Mouse (Mus musculus) large intestine, adult 2 months (tissue): ENCODE measurements around the gene Thsd7b. TPM values are rescaled to one million over a fixed set of nuclear protein-coding genes. Genes with fewer than 3 reads are reported as not detected.

Source experiments
- DNase-seq: peaks from one replicate; pipeline ENCODE4 v3.0.0-alpha.2; 2012; ENCODE audit warnings: low read depth, low spot score
- WGBS: fragments of 180-500 bp; shearing (Covaris S2); methylation state at CpG from one replicate; pipeline ENCODE4 v1.1.7; 2018; 5-methylcytosine and 5-hydroxymethylcytosine counted together
- polyA plus RNA-seq: library from polyadenylated mRNA; depleted of rRNA; stranded (reverse); fragments of >200 nt; gene quantifications from 2 replicates; pipeline ENCODE4 v1.2.3, GENCODE M21; 2012

The Thsd7b gene
- polyA plus RNA-seq, 1 experiment = 0.25 TPM

DNA sequence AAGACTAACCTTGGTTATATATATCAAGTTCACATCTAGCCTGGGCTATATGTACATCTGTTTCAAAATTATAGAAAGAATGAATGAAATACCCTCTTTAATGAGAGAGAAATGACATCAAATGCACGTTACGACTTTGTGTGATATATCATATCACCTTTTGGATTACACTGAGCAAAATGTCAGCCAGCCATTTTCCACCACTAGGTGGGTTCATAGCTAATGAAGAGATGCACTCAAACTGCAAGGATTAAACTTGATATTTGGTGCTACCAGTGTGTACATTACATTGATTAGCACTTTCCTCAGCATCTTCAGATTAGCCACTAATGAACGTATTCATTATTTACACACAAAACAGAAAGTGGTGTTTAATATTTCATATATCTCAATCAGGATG lies 228.6 kb downstream of the Thsd7b start:
- 75% methylated on average over 3 of the region's 3 CpGs for WGBS
- DNase-seq = no peak

DNA sequence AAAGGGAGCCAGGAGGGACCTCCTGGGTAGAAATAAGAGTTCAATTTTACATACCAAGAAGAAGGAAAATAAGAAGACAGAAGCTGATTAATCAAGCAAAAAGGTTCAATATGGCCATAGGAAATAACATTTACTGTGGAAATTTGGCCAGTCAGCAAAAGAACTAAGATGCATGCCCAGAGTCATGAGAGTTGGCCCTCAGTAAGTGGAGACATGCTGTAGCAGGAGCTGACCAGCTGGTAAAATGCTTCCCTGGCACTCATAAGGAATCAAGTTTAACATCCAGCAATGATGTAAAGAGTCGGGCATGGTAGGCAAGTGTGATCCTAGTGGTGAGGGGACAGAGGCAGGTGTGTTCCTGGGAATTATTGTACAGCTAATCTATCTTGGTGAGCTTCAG lies 243.3 kb downstream of the Thsd7b start:
- DNase-seq = no peak
- WGBS = 88% methylated on average over 1 of the region's 1 CpGs

DNA sequence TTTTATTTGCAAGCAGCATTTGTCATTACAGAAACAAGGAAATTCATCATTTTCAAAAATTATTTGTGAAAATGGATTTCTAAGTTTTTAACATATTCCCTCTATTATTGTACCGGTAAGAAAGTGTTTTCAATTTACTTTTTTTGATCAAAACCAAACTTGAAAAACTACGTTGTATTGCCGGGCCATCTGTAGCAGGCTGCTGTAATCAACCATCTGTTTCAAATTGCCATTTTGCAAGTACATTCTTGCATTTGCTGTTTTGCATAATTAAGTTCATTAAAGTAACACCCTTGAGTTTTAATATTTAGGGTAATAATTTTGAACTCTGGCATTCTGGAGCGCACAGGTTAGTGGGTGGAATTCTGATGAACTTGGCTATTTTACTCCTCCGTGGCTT lies 246.6 kb downstream of the Thsd7b start:
- 87% methylated on average over 5 of the region's 5 CpGs for WGBS
- no peak for DNase-seq

DNA sequence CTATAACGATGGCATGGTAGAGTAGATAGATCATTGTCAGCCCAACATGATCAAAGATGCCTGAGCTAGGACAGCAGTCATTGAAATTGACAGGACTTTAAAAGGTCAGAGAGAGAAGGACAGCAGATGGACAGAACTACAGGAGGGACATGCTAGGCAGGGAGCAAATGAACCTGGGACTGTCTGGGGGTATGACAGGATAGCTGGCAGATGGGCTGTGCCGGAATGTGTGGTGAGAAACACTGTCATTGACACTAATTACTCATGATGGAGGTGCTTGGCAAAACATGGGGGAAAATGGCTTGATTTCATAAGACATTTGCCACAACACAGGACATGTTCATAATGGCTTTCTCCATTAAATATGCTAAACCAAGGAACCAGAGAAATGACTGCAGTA lies 253.9 kb downstream of the Thsd7b start:
- DNase-seq = no peak
- 90% methylated on average over 2 of the region's 2 CpGs for WGBS

DNA sequence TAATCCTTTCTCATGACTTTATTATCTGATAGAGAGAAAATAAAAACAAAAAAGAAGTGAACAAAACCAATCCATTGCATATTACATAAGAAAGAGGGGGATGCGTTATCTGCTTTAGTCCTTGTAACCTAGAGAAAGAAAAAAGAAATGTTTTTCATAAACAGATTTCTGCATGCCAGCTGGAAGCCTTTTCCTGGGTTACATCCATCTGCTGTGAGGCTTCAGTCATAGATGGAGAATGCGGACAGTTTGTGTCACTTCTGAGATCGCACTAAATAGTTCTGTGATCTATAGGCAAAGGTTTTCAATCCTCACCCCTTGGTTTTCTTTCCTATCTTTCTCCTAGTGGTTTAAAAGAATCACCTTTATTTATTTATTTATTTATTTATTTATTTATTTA lies 259.1 kb downstream of the Thsd7b start:
- WGBS = 93% methylated on average over 3 of the region's 3 CpGs
- DNase-seq = no peak

DNA sequence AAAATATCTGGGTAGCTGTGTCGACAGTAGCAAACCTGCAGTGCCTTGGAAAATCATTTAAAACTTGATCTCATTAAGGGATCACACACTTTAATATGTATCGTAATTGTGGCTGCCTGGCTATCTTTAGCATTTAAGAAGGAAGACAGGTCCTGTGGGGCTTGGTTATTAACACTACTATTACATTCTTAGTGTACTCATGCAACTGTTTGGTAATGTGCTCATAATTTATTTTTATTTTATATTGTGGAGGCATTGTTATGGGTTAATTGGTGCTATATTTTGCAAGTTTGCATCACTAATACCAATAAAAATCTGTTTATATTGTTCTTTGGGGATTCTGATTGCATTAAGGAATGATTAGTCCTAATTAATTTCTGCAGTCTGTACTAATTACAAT lies 265.4 kb downstream of the Thsd7b start:
- DNase-seq = no peak
- WGBS = 78% methylated on average over 2 of the region's 2 CpGs

DNA sequence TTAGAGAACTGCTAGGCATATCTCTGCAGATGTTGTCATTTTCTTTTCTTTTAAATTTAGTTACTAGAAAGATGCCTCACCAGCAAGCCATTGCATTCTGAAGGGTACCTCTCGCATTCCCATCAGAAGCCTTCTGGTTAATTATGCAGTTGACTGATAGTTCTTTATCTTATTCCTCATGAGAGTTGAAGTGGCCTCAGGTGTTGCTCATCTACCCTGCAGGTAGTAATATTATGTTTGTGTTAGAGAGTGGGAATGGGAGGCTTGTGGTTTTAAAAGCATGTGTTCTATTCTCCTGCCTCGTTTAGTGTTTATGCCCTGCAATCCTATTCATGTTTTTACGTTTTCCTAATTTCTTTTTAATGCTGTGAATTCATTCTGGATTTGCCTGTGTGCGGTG lies 265.9 kb downstream of the Thsd7b start:
- 74% methylated on average over 4 of the region's 4 CpGs for WGBS

DNA sequence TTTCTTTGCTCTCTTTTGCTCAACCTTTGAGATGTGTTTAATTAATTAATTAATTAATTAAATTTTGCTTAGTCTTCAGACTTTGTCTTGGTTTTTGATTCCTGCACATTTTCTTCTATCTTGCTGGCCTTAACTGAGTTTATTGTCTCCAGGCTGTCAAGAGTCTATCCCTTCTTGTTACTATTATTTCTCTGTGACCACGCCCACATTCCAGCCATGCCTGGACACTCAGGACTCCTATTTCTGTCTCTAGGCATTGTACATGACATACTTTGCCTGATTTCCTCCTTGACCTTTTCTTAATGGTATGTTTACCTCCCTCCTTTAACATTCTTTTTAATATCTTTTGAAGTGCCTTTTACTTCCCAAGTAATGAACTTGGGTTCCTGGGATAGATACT lies 267.6 kb downstream of the Thsd7b start:
- 26% methylated on average over 1 of the region's 1 CpGs for WGBS

More for the DNA sequence above, 265.9 kb downstream of the Thsd7b start:
- DNase-seq = no peak

DNA sequence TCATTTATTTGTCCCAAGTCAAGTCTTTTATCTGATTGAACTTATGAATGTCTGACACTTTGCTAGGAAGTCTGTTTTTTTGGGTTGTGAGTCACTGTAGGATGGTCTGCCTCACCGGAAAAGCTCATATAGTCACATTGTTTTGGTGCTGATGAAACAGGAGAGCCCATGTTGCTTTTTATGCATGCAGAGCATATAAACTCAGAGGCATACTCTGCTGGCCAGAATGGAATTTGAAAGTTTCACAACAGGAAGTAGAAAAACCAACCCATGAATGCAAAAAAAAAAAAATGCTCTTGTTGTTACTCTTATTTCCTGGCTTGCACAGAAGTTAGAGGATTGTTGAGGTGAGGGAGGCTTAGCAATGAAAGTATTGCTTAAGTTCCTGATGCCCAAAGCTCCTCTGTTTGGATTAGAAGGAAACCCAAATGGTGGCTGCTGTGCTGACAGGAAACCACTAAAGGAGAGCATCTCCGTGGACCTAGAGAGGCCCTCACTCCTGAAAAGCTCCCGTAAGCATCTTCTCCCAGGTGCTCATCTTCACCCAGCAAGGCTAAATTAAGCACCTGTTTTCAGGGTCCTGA lies 269.6 kb downstream of the Thsd7b start:
- 83% methylated on average over 3 of the region's 3 CpGs for WGBS
- no peak for DNase-seq

More for the DNA sequence above, 267.6 kb downstream of the Thsd7b start:
- no peak for DNase-seq

DNA sequence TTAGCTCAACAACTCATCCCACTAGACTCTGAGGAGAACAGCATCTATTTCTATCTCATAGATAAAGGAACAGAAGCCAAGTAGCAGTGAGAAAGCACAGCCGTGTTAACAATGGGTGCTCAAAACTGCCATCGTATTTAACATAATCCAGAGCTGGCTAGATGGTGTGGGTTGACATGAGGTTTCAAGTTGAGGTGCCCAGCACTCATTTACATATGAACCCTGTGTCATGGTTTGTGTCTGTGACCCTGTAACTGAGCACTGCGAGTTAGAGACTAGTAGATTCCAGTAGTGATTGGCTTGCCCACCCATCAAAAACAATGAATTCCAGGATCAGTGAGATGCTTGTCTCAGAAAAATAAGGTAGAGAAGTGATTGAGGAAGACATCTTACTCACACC lies 270.1 kb downstream of the Thsd7b start:
- no peak for DNase-seq
- WGBS = 84% methylated on average over 3 of the region's 3 CpGs

DNA sequence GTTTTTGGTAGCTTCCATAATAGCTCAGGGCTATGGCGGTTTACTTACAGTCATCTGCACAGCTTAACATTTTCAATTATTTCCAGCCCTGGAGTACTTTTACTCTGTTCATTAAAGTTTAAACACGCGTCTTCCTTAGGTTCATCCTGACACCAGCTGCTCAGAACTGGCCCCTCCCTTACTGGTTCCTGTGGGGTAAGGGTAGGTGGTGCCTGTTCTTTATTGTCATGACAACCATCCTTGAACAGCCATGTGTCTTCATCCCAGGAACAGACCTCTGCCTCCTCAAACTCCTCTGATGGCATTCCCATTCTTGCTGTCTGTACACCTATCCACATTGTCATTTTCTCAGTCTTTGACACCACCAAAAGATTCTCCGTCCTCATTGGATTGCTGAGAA lies 285.0 kb downstream of the Thsd7b start:
- WGBS = 84% methylated on average over 4 of the region's 4 CpGs
- no peak for DNase-seq

DNA sequence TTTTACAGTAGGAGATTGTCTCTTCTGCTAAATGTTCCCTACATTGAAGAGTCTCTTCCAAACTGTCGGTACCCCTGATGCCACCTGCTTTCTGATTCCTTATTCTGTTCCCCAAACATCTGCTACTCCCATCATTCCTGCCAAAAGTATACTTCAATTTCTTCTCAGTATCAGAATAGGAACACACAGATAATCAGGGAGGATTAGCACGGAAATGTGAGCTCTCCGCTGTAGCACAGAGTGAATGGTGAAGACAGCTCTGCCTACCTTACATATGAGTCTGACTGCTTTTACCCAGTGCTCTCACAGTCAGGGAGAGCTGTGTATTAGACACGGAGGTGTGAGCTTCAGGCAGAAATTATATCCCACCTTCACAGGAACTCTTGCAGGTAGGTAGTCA lies 286.0 kb downstream of the Thsd7b start:
- WGBS = 86% methylated on average over 4 of the region's 4 CpGs

DNA sequence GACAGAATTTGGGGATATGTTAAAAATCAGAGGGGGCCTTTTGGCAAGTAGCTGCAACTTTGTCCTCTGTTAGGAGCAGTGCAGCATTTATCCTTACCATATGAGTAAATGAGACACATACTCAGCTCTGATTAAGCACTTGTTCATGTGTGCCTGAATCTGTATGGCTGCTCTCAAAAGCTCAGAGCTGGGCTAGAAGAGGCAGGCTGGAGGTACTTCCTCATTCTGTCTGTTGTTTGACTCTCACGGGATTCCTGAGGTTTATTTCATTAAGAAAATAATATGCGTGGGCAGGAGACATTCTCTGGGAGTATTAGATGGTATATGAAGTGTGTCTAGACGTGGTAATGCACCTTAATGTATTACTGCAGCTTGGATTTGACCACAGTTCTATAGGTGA lies 286.7 kb downstream of the Thsd7b start:
- no peak for DNase-seq
- WGBS = 51% methylated on average over 3 of the region's 3 CpGs

More for the DNA sequence above, 286.0 kb downstream of the Thsd7b start:
- no peak for DNase-seq

DNA sequence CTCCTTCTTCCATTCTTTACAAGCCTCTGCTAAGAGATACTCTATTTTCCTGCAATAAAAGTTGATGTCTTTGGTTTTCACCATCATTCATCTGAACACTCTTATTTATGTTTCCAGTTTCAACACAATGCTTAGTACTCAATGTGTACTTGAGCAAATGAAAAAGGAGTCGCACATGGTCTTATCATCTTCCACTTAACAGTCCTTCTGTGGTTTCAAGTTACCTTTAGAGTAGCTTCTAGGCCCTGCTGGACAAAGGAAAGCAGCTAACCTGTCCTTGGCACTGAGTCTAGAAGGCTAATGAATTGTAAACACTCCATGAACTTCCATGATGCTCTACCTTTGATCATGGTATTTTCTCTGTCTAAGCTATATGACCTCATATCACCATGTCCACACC lies 289.6 kb downstream of the Thsd7b start:
- 27% methylated on average over 1 of the region's 1 CpGs for WGBS
- no peak for DNase-seq

DNA sequence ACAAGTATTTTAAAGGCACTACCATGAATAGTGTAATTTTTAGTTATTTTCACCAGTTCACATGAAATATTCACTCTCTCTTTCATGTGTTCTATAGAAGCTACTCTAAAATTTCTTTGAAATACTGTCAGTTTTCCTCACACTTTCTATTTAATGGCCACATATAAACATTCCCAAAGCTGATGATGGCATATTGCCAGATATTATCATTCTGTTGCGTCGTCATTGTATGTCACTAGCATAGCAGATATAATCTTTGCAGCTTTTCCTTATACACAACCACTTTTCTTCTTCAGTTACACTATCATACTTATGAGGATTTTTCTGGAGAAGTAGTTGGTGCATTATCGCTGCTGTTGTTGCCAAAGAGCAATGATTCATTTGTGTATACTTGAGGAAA lies 297.4 kb downstream of the Thsd7b start:
- DNase-seq = no peak
- whole genome bisulfite sequencing = 64% methylated on average over 3 of the region's 3 CpGs

DNA sequence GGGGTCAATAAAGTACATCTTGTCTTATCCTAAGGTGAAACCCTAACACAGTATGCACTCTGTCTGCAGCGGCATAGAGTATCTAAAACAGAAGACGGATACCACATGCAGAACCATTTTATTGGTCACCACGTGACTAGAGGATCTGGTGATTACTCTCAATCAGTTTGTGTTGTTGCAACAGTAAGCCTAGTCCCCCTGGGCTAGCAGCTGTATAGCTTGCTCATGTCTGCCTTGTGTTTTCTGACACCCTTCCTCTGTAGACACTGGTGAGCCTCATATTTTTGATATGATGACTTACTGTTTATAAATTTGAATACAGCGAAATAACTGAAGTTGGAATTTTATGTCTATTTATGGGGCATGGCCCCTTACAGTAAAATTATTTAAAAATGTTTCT lies 306.9 kb downstream of the Thsd7b start:
- 67% methylated on average over 4 of the region's 4 CpGs for WGBS
- DNase-seq = no peak

DNA sequence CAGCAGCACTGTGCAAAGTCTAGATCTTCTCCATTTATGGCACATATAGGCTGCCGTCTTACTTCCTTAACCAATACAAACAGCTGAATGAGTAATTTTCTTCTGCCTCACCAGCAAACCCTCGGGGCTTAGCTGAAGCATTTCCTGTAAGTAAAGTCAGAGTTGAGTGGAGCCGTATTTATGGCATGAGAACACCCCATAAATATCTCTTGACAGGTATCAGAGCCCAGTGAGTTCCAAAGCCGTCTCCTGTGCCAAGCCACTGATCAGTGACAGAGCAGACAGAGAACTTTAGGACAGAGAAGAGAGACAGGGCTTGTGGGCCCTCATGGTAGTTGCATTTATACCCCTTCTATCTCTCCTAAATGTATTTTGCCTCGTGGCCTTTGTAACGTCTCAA lies 313.5 kb downstream of the Thsd7b start:
- WGBS = 32% methylated on average over 6 of the region's 6 CpGs
- no peak for DNase-seq

DNA sequence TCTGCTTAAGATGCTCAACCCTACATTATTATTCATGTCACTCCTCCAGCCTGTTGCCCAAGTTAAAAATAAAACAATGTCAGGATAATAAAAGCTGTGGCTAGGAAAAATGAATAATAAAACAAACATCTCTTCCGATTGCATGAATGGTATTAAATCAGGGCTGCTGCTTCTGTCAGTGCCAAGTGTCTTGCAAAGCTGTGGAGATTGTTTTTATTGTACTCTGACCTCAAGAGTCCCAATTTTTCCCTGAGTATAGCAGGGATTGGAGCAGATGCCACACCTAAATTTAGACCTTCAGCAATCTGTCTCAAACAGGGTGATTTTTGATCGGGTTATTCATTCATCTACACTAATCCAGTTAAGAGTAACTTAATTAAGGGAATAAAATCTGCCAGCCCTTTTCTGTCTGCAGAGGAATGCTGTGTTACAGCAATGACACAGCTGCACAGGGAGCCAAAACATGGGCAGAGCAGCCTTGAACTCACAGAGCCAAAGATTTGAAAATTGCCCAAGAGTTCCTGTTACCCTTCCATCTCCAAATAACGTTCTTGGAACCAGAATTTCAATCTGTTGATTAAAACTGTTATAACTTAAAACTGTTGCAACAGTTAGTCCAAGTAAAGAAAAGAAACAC lies 316.4 kb downstream of the Thsd7b start:
- WGBS = 39% methylated on average over 3 of the region's 3 CpGs
- DNase-seq = no peak

DNA sequence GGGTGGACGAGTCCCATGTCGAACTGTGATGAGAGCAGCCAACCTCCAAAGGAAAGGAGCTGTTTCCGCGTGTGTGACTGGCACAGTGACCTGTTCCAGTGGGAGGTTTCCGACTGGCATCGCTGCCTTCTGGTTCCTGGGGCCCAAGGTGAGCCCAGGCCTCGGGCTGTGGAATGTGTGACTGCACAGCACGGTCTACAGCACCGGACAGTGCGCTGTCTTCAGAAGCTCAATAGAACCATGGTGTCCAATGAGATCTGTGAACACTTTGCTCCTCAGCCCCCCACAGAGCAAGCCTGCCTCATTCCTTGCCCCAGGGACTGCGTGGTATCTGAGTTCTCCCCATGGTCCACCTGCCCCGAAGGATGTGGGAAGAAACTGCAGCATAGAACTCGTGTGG lies 322.3 kb downstream of the Thsd7b start:
- 86% methylated on average over 13 of the region's 13 CpGs for WGBS
- DNase-seq = no peak

DNA sequence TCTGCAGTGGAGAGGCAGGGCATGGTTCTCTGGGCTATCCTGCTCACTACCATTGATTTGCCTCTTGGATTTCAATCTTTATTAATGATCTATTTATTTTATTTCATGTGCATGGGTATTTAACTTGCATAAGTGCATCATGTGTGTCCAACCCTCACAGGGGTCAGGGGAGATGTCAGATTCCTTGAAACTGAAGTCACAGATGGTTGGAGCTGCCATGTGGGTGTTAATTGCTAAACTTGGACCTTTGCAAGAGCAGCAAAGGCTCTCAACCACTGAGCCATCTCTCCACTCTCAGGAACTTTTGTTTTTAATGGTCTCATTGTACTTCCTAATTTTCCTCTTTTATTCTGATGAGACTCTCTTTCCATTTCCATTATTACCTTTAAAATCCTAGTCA lies 327.8 kb downstream of the Thsd7b start:
- no peak for DNase-seq

DNA sequence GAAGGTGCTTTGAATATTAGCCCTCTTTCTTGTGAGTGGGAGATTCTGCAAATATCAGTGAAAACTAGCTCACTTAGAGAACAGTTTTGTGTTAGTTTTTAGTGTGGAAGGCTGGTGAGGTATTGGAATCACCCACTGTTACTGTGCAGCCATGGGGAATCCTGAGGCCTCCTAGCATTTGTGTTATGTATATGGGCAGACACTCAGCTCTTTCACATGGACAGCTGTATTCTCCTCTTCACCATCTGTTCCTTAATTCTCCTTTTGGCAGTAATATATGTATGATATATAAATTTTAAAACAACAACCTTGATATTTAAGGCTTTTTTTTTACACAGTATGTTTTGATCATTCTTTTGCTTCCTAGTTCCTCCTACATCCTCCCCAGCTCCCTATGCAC lies 329.2 kb downstream of the Thsd7b start:
- no peak for DNase-seq

DNA sequence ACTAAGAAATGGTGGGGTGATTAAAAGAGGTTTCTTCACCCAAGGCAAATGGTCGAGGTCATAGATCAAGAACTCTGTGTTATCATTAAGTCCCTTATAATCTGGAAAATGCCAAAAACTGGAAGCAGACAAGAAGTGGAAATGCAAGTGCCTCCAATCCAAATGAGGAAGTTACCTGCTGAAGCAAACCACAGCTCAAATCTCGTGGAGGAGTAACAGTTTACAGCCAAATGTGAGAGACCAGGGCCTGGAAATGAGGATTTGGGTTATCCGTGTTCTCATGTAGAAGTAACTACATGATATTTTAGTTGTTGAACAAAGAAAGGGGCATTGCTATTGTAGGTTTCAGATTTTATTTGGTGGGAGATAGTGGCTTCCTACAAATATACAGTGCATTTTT lies 335.3 kb downstream of the Thsd7b start:
- 53% methylated on average over 3 of the region's 3 CpGs for WGBS
- no peak for DNase-seq
